Mouse (Mus musculus) cerebellum, postnatal 10 days (tissue): ENCODE measurements at regions not wholly inside any gene's neighbourhood (a gene's known extent, or its start where the extent isn't known, plus 50 kb on each side); places are given as distances from the start of the nearest gene placed in this dataset.
A peak's percentile ranks its signal among the peaks of the same experiment; 100 is the strongest.

Experiments
- DNase-seq, 2 experiments: peaks; one replicate each; pipeline ENCODE4 v3.0.0; 2021; ENCODE audit warnings: mixed read lengths in 2 of 2

DNA sequence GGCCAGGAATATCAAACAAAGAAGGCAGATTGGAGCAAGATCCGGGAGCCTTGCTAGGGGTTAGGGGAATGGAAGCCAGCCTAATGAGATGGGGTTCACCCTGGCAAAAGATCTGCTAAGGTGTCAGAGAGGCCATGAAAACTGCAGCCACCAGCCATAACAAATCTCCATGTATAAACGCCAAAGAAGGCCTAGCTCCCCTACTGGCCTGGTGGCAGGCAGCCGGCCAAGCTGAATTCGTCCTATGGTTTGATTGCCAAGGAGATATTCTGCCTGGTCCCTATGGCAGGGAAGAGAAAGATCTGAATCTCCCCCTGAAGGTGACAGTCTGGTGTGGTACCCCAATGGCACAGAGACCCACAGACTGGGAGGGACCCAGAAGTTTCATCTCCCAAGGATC lies 104.8 kb upstream of the E030018B13Rik start:
- DNase-seq: peak; percentile 87 to 93

DNA sequence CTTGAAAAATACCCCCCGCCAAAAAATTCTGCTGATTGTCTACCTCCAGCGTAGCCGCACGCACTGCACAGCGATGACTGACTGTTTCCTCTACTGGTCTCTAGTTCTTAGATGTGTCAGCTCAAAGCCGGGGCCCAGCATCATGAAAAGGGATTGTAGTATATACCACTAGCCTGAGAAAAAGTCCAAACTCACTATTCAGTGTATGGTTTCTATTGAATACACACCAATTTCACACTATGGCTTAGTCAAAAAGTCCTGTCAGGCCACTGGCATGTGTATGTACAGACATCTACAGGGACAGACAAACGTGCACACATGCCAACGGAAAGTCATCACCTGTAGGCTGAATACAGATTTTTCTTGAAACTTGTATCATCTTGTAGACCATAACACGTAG lies 101.1 kb upstream of the E030018B13Rik start:
- no peak for DNase-seq

GRCm38 (mm10) chr7:63816056-63816941 lies 100.4 kb upstream of the E030018B13Rik start:
- peak; percentile 66 to 75 for DNase-seq

DNA sequence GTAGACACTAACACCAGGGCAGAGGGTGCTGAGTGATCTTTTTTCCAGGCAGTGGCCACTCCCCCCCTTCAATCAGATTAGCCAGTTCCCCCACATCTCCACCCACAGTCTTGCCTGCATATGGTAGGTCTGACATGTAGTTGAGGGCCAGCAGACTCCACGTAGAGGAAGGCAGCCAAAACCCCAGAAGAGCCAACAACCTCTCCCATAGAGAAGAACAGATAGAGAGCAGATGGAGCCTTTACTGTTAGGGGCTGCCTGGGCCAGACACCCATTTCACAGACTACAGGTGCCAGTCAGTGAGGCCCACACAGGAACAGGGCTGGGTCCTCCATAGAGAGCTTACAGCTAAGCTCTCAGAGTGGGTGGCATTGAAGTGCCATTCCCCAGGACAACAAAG lies 99.2 kb upstream of the E030018B13Rik start:
- peak; percentile 31 to 49 for DNase-seq

- DNase-seq: peak; percentile 49 to 56
Measured at GRCm38 (mm10) chr7:63818105-63818504, 98.6 kb upstream of the E030018B13Rik start.

GRCm38 (mm10) chr7:63820286-63820685 lies 96.4 kb upstream of the E030018B13Rik start:
- DNase-seq: peak; percentile 74 to 79

DNA sequence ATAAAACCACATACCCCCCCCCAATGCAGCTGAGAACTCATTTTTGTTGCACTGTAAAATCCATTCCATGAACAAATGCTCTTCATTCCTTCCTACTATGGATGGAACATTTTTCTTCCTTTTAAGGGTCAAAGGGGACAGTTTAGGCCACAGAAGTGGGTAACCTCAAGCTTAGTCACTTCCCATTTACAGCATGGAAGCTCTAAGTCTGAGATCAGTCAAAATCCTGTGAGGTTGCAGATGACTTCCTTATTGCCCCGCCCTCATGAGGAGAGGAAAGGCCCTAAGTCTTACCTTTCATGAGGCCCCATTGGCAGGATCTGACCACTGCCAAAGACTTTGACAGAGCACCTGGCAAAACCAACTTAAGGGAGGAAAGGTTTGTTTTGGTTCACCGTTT lies 94.7 kb upstream of the E030018B13Rik start:
- no peak for DNase-seq

GRCm38 (mm10) chr7:63824009-63824408 lies 92.6 kb upstream of the E030018B13Rik start:
- DNase-seq: no peak

GRCm38 (mm10) chr7:63829362-63829920 lies 87.2 kb upstream of the E030018B13Rik start:
- DNase-seq: no peak

- no peak for DNase-seq
Measured at GRCm38 (mm10) chr7:63833676-63834075, 83.0 kb upstream of the E030018B13Rik start.

DNA sequence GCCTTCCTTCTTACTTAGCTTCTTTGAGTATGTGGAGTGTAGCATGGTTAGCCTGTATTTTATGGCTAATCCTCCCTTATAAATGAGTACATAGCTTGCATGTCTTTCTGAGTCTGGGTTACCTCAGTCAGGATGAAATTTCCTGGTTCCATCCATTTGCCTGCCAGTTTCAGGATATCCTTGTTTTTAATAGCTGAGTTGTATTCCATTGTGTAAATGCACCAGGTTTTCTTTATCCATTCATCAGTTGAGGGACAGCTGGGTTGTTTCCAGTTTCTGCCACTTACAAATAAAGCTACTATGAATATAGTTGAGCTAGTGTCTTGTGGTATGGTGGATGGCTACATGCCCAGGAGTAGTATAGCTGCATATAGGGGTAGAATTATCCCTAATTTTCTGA lies 80.7 kb upstream of the E030018B13Rik start:
- DNase-seq: no peak
